Mouse (Mus musculus) thymus, adult 18-20 months (tissue): ENCODE results near the gene Ccdc70.
"Not testable (repeated sequence)": the region's sequence is repeated elsewhere in the genome, so short reads cannot be mapped to it uniquely, and the experiment has no call there.

Experiments
- DNase-seq, 2 experiments: peaks; one replicate each; pipeline ENCODE4 v3.0.0; 2022; ENCODE audit warnings: mixed read lengths in 2 of 2

The Ccdc70 gene

GRCm38 (mm10) chr8:21969475-21969874 lies at the start of gene Ccdc70:
Ccdc70 (plus strand) TSS chr8:21969775.
- DNase-seq, result no peak

DNA sequence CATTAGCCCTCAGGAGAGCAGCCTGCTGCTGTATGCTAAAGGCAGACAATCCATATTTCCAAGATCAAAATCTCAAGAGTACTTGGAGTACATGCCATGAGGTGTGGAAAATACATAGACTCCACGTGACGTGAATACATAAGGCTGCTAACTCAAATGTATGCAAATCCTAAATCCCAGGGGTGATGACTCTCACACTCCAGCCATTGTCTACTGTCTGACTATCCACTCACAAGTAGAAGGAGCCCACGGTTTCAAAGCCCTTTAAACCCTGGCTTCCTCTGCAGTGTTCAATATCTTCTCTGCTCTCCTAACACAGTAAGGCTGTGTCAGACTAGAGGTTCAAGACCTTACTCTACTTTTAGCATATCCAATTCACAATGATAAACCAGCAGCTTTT lies 38.8 kb upstream of the Ccdc70 start:
- not testable (repeated sequence) for DNase-seq

GRCm38 (mm10) chr8:21932610-21933009 lies 37.0 kb upstream of the Ccdc70 start, which contains the start of gene Defb15:
Defb15 (minus strand) TSS chr8:21932710.
- DNase-seq, result no peak

DNA sequence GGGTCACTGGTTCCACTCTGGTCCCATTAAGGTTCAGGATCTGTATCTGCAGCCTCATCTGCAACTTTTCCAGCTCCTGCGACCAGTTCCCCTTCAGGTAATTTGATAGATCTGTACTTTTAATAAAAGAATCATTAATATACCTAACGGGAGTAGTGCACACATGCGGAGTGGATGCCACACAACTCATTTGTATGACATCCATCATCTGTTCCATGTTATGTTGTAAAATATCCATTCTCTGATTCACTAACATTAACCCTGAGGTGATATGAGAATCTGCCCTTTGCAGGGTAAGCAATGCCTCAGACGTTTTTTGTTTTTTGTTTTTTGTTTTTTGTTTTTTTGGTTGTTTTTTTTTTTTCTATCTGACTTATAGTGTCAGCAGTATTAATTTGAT lies 31.5 kb upstream of the Ccdc70 start, which contains the start of gene Defb35:
Gene Defb35 (plus strand): TSS at position 301 of the 400 bp plus-strand sequence.
- not testable (repeated sequence) for DNase-seq

GRCm38 (mm10) chr8:21946462-21946861 lies 23.1 kb upstream of the Ccdc70 start, which contains the start of gene Defb13:
Defb13 (plus strand) TSS chr8:21946762.
- no peak for DNase-seq

DNA sequence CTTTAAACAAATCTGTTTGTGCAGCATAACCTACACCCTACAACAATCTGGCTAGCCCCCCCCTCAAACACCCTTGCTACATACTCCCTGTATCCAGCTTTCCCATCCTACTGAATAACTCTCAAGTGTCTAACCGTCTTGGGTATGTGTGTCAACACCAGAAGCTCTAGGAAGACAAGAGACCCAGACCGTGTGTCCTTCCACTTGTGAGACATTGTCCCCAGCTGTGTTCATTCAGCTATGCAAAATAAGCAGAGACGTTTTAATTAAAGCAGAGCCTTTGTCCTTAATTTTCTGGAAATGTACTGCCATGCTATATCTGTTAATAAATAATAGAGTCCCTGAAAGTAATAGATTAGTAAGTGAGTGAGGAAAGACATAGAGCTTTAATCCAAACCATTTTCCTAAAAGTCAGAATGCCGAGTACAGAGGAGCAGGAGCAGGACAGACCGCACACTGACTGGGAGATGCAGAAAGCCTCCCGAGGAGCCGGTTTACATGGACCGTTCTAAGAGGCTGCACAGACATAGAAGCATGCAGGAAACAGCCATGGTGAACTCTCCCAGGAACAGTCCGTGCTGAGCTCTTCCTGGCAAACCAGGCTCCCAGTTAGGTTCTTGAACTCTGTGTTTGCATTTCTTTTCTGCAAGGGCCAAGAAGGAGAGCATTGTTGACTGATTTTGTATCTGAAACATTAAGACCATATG lies 22.1 kb upstream of the Ccdc70 start:
- no peak for DNase-seq

DNA sequence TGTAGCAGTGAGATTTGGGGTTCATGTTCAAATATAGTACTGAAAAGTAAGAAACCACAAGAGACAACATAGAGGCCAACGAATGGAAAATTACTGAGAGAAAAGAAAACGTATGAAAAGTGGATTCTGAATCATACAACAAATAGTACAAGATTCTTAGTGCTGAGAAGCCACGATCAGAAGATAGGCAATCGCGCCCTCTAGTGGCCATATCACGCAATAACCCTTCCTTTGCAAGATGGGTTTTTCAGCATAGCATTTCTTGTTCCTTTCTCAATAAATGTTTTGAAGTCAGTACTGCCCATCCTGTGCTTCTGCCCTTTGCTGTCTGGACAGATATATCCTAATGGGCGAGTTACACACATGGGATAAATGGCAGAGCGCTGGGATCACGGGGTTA lies 14.3 kb upstream of the Ccdc70 start:
- no peak for DNase-seq

GRCm38 (mm10) chr8:21956336-21956735 lies 13.2 kb upstream of the Ccdc70 start:
- DNase-seq, result no peak

- DNase-seq, result no peak
Measured at GRCm38 (mm10) chr8:21958414-21958813, 11.2 kb upstream of the Ccdc70 start, which contains the start of gene Fam90a1a. Fam90a1a (plus strand) TSS chr8:21958714.

GRCm38 (mm10) chr8:21966646-21967045 lies 2.9 kb upstream of the Ccdc70 start:
- no peak for DNase-seq

GRCm38 (mm10) chr8:21978193-21978592 lies 8.6 kb downstream of the Ccdc70 start:
- no peak for DNase-seq

DNA sequence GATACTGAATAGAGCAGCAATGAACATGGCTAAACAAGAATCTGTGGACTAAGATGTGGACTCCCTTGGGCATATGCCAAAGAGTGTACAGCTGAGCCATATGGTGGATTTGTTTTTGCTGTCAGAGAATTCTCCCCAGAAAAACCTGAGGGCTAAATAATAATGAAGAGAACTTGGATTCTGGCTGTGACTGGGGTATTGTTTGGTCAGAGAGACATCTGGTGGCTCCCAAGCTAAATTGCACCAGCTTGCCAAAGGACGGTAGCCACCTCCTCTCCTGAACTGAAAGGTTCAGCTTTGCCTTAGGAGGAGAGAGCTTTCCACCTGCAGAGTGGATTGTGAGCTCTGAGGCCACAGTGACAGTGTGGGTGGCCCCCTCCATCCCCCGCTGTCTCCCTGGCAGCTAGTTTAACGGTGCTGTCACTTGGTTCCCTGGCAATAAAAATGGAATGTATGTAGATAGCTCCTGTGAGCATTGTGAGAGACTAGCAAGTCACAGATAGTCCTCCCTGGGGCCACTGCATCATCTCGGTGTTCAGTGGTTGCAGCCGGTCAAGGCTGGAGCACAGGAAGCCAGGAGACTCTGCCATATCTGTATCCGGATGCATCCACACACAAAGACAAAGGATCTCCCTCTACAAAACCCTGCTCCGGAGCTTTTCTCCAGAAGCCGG lies 12.2 kb downstream of the Ccdc70 start:
- DNase-seq, result no peak

DNA sequence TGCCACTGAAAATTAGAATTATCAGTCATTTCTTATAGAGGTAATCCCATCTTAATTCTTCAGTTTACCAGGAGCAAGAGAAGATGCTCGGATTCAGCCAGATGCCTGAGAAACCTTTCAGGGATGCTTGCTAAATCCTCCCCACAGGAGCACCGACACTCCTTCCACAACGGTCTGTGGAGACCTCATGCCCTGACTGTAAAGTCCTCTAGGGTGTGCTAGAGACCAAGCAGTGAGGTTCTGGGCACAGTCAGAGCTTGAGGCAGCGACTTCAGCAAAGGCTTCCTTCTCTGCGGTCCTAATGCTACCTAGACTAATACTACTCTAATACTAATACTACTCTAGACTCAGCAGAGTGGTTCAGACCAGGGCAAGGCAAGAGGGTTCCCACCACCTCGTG lies 22.6 kb downstream of the Ccdc70 start:
- no peak for DNase-seq

DNA sequence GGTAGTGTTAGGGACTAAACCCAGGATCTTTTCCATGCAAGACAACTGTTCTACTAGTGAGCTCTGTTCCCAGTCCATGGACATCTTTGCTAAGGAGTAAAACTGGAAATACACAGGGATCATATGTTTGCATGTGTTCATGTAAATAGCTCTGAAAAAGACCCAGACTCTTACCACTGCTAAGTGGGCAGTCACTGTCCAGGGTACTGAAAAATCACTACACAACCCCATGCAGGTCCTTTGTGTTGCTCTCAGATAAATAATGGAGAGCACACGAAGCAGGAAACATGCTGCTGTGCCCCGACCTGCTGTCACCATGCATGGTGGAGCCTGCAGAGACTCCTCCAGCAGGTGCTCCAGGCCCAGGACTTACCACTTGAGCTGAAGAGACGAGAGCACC lies 25.6 kb downstream of the Ccdc70 start:
- no peak for DNase-seq

- DNase-seq, result no peak
Measured at GRCm38 (mm10) chr8:22004750-22005522, 35.4 kb downstream of the Ccdc70 start.

- no peak for DNase-seq
Measured at GRCm38 (mm10) chr8:22006423-22006822, 36.8 kb downstream of the Ccdc70 start.

DNA sequence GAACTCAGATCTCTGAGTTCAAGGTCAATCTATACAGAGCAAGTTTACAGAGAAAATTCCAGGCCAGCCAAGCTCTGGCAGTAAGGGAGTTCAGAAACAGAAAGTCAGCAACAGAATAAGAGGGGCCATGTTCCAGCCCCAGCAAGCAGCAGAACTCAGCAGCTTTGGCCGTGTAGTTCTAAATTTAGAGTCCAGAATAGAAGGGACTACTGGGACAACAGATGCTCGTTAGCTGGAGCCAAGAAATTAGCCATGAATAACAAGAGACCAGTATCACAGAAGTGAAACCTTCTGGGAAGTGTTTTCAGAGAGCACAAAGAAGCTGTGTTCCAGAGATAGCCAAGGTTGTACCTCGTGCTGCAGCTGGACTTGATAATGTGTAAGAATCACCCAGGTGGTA lies 39.8 kb downstream of the Ccdc70 start:
- DNase-seq, result no peak

DNA sequence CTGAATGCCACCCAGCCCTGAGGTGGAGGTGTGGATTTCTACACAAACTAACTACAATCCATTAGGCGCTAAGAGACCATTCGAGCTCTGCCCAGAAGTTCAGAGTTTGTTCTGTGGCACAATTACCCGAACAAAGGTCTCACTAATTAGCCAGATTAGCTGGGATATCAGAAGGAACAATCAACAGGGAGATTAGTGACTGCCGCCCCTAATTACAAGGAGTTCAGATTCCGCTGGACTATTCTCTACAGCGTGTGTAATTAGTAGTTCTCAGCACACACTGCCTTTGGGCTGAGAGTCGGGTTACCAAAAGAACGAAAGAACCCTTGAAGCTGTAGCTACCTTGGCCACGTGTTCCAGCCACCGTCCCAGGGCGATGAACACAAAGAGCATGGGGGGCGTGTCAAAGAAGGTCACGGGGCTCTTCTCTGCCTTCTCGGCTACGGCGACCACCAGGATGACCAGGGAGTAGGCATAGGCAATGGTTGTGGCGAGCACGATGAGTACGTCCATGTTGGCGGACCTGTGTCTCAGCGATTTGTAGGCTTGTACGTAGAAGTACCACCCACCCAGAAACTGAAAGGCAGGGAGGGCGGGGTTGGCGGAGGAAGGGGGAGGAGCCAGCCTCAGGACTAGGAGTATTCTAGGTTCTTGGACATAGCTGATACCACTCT lies 43.6 kb downstream of the Ccdc70 start:
- DNase-seq, result no peak

- no peak for DNase-seq
Measured at GRCm38 (mm10) chr8:22017731-22018130, 48.2 kb downstream of the Ccdc70 start.

DNA sequence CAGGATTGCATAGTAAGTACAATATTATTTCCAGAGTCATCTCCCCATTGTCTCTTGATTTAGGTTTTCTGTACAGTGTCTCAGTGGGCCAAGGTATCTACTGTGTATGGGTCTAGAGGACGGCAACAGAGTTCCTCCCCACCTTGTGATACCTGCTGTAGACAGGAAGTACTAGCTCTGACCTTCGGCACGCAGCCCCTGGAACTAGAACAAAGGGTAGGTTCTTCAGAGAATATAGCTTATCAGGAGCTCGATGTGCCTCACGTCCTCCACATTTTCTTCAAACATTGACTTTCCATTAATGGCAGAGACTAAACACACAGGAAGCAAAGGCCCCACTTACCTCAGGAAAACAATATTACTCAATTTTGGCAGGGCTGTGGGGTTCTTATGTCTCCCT lies 49.9 kb downstream of the Ccdc70 start:
- DNase-seq, result no peak

GRCm38 (mm10) chr8:22022244-22022643 lies 52.7 kb downstream of the Ccdc70 start:
- no peak for DNase-seq
